In the genomic region with DNA sequence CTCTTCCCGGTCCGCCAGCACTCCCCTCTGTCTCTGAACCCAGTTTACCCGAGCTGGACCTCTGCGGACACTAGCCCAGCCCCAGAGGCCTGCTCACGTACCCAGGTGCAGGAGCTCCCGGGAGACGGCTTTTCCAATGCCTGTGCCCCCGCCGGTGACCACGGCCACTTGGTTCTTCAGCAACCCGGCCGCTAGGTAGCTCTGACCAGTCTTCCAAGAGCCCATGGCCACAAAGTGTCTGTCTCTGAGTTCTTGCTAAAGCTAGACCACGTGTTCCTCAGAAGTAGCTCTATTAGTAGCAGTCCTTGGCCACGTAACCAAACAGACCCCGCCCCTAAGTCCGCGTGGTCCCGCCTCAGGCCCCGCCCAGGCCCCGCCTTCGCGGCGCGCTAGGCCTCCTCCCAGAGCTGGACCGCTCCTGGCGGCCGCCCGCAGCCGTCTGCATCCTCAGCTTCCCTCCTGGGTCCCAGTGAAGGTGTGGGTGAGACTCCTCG, we compare ENCODE assay signal across 7 mouse cellular contexts. TPM values are rescaled to one million over a fixed set of nuclear protein-coding genes. Genes with fewer than 3 reads are reported as not detected.
DNase-seq lines count a peak whose midpoint lies in the region; ATAC-seq and TF ChIP-seq lines count a peak whose summit lies in the region.

A gene (minus strand): TSS at position 323 of the 494 bp plus-strand sequence.
A gene (plus strand): TSS at position 378 of the 494 bp plus-strand sequence.

- ATAC-seq in embryonic facial prominence, embryonic 12.5 days (ENCODE audit: insufficient number of reproducible peaks, insufficient read depth, low FRiP score, low TSS enrichment), result peak; percentile 98
- ATAC-seq in limb, embryonic 13.5 days (ENCODE audit: low FRiP score, low read depth), result peak; percentile 100
- ATAC-seq in midbrain, embryonic 16.5 days, result peak; percentile 98

- H3K4me3 ChIP-seq in embryonic facial prominence, embryonic 12.5 days, result peak within 1 kb of the TSS; percentile 68
- H3K4me3 ChIP-seq in heart, adult 2 months, result peak within 1 kb of the TSS; percentile 69
- H3K4me3 ChIP-seq in limb, embryonic 13.5 days, result peak within 1 kb of the TSS; percentile 72
- peak within 1 kb of the TSS; percentile 52 for H3K4me3 ChIP-seq in midbrain, embryonic 16.5 days (ENCODE audit: low read depth, low read length)

- H3K27ac ChIP-seq in embryonic facial prominence, embryonic 12.5 days, result peak within 1 kb of the TSS; percentile 41; the same call in 1 of the 2 replicates
- H3K27ac ChIP-seq in heart, adult 2 months, result peak within 1 kb of the TSS; percentile 50
- H3K27ac ChIP-seq in limb, embryonic 13.5 days, result peak within 1 kb of the TSS; percentile 58; the same call in 1 of the 2 replicates
- peak within 1 kb of the TSS; percentile 85 for H3K27ac ChIP-seq in midbrain, embryonic 16.5 days (ENCODE audit: low read length)

- TF ChIP-seq POLR2A in heart, adult 2 months (IDR thresholded peaks at IDR 0.05; ENCODE audit: insufficient read depth, low read depth, low read length), result peak; percentile 75

- H3K79me2 ChIP-seq in heart, adult 2 months (replicated peaks; ENCODE audit: control insufficient read depth, insufficient read depth, low read length), result no peaks in the 10 kb centered on the region

- peak; percentile 62 for TF ChIP-seq CTCF in heart, adult 2 months (IDR thresholded peaks at IDR 0.05)

- peak within 1 kb of the TSS; percentile 82 for H3K4me2 ChIP-seq in embryonic facial prominence, embryonic 12.5 days (replicated peaks)
- H3K4me2 ChIP-seq in limb, embryonic 13.5 days (replicated peaks), result peak within 1 kb of the TSS; percentile 84
- H3K4me2 ChIP-seq in midbrain, embryonic 16.5 days (ENCODE audit: low read length), result peak within 1 kb of the TSS; percentile 91

- H3K36me3 ChIP-seq in embryonic facial prominence, embryonic 12.5 days, result no peaks in the 10 kb centered on the region
- H3K36me3 ChIP-seq in heart, adult 2 months (ENCODE audit: control insufficient read depth, insufficient read depth, low read length), result no peaks in the 10 kb centered on the region
- H3K36me3 ChIP-seq in limb, embryonic 13.5 days, result no peaks in the 10 kb centered on the region
- H3K36me3 ChIP-seq in midbrain, embryonic 16.5 days (ENCODE audit: control insufficient read depth, insufficient read depth, low read length), result no peaks in the 10 kb centered on the region

- under 1% methylated on average over 30 of the region's 30 CpGs for WGBS in embryonic facial prominence, embryonic 12.5 days
- under 1% methylated on average over 30 of the region's 30 CpGs for WGBS in heart, adult 2 months
- WGBS in limb, embryonic 13.5 days, result under 1% methylated on average over 30 of the region's 30 CpGs
- under 1% methylated on average over 30 of the region's 30 CpGs for WGBS in midbrain, embryonic 16.5 days

- peak within 1 kb of the TSS; percentile 63 for H3K9ac ChIP-seq in embryonic facial prominence, embryonic 12.5 days
- H3K9ac ChIP-seq in heart, adult 2 months (ENCODE audit: low read depth, low read length), result peak within 1 kb of the TSS; percentile 81
- peak within 1 kb of the TSS; percentile 83 for H3K9ac ChIP-seq in limb, embryonic 13.5 days
- H3K9ac ChIP-seq in midbrain, embryonic 16.5 days (ENCODE audit: low read depth, low read length), result peak within 1 kb of the TSS; percentile 73

- no peaks in the 10 kb centered on the region for H3K9me3 ChIP-seq in embryonic facial prominence, embryonic 12.5 days
- H3K9me3 ChIP-seq in limb, embryonic 13.5 days, result no peaks in the 10 kb centered on the region
- H3K9me3 ChIP-seq in midbrain, embryonic 16.5 days (replicated peaks; ENCODE audit: control insufficient read depth, low read length, poor library complexity, severe bottlenecking), result no peaks in the 10 kb centered on the region

- intact Hi-C loops in heart, adult 2 months (cut with DNase I), result no loop called here

- TF ChIP-seq EP300 in heart, adult 2 months (IDR thresholded peaks at IDR 0.05; ENCODE audit: insufficient read depth, low read depth, low read length), result no peak

- peak; percentile 95 for DNase-seq in adrenal gland, postnatal 25 days
- peak; percentile 94 to 97 for DNase-seq in heart, adult 2 months
- DNase-seq in kidney, adult 8-10 months, result peak; percentile 94 to 95
- DNase-seq in spleen, postnatal 10 days (ENCODE audit: low spot score in 2 of 2), result peak; percentile 79 to 91

- H3K4me1 ChIP-seq in embryonic facial prominence, embryonic 12.5 days, result peaks cover 9% of the 10 kb centered on the region; the same call in 1 of the 2 replicates
- peaks cover 2% of the 10 kb centered on the region; the same call in 1 of the 2 replicates for H3K4me1 ChIP-seq in heart, adult 2 months (ENCODE audit: control insufficient read depth, insufficient read depth, low read length)
- no peaks in the 10 kb centered on the region; the same call in 1 of the 2 replicates for H3K4me1 ChIP-seq in limb, embryonic 13.5 days
- peaks cover 22% of the 10 kb centered on the region for H3K4me1 ChIP-seq in midbrain, embryonic 16.5 days (ENCODE audit: control insufficient read depth, insufficient read depth, low read length)

- H3K27me3 ChIP-seq in embryonic facial prominence, embryonic 12.5 days, result no peaks in the 10 kb centered on the region
- no peaks in the 10 kb centered on the region for H3K27me3 ChIP-seq in heart, adult 2 months (ENCODE audit: control insufficient read depth, insufficient read depth, low read length)
- no peaks in the 10 kb centered on the region for H3K27me3 ChIP-seq in limb, embryonic 13.5 days
- H3K27me3 ChIP-seq in midbrain, embryonic 16.5 days (ENCODE audit: control insufficient read depth, insufficient read depth, low read depth, low read length), result no peaks in the 10 kb centered on the region

RNA-seq across cellular contexts. Expression of the first gene that starts in this region (rescaled TPM):
- 31.0 and 38.9 TPM in 2 replicates for total RNA-seq in adrenal gland, postnatal 25 days (2021)
- 27.3 and 29.1 TPM in 2 replicates for polyA plus RNA-seq in embryonic facial prominence, embryonic 12.5 days (2016; fragmentation: Nextera tagmentation; extraction: Ambion mirVana)
- 10 to 100 TPM in 1 of 2 experiments, 1 to 10 TPM in 1; 8.7 to 10.0 TPM for total RNA-seq in heart, adult 2 months (2021)
- polyA plus RNA-seq in heart, adult 2 months (2012; rRNA removed), result 10.9 and 13.5 TPM in 2 replicates
- 35.8 and 37.5 TPM in 2 replicates for polyA plus RNA-seq in limb, embryonic 13.5 days (2015; fragmentation: Nextera tagmentation; extraction: Ambion mirVana)
- 5.9 and 8.3 TPM in 2 replicates for polyA plus RNA-seq in midbrain, embryonic 16.5 days (2015; fragmentation: Nextera tagmentation; extraction: Ambion mirVana)

RNA-seq across cellular contexts. Expression of the second gene that starts in this region (rescaled TPM):
- total RNA-seq in adrenal gland, postnatal 25 days (2021), result 0.71 and 1.1 TPM in 2 replicates
- polyA plus RNA-seq in embryonic facial prominence, embryonic 12.5 days (2016; fragmentation: Nextera tagmentation; extraction: Ambion mirVana), result 7.9 and 8.4 TPM in 2 replicates
- total RNA-seq in heart, adult 2 months (2021), result under 1 TPM in 1 of 2 experiments, not detected in 1; 0.16 TPM
- polyA plus RNA-seq in heart, adult 2 months (2012; rRNA removed), result 0.04 and 0.06 TPM in 2 replicates
- 6.3 and 7.2 TPM in 2 replicates for polyA plus RNA-seq in limb, embryonic 13.5 days (2015; fragmentation: Nextera tagmentation; extraction: Ambion mirVana)
- polyA plus RNA-seq in midbrain, embryonic 16.5 days (2015; fragmentation: Nextera tagmentation; extraction: Ambion mirVana), result 40.8 and 42.5 TPM in 2 replicates

Comparison
In these comparisons a context has a peak if more than half of its experiments do, and no peak if none do; other contexts are left out.
1. Peak in every context shown above with its lines: DNase-seq, ATAC-seq, H3K4me3 ChIP-seq and H3K27ac ChIP-seq.